Mouse (Mus musculus) C3H10T1/2 (cell line): ENCODE data around the gene Cpne7. TPM values are rescaled to one million over a fixed set of nuclear protein-coding genes. Genes with fewer than 3 reads are reported as not detected.

Source experiments
- polyA plus RNA-seq, 2 experiments: library from polyadenylated mRNA; unstranded; fragments of >200 nt; fragmentation: generic; extraction: Trizol; gene quantifications; one replicate each; pipeline ENCODE4 v1.2.1; 2012; ENCODE audit warnings: missing spikeins in 2 of 2

Cpne7 gene
- under 1 TPM in 1 of 2 experiments, not detected in 1; 0.01 TPM for polyA plus RNA-seq

GRCm38 (mm10) chr8:123117127-123117731 is at the start of gene Cpne7:
Gene Cpne7, plus strand, starts transcription at chr8:123117374.

GRCm38 (mm10) chr8:123101735-123102685 is 15.2 kb upstream of the Cpne7 start, which contains the start of gene Rpl13:
Gene Rpl13, plus strand, starts transcription at chr8:123102350.

GRCm38 (mm10) chr8:123157888-123158465 is 40.8 kb downstream of the Cpne7 start, which contains the start of gene Sult5a1:
Gene Sult5a1, minus strand, starts transcription at chr8:123158315.

Other genes with a start within 250 kb of the Cpne7 start
- gene Ankrd11, start 75.1 kb upstream of the Cpne7 start, polyA plus RNA-seq = 10 to 100 TPM in 1 of 2 experiments, 1 to 10 TPM in 1; 6.0 to 33.9 TPM
- gene Spg7, start 54.4 kb upstream of the Cpne7 start, polyA plus RNA-seq = 10 to 100 TPM; 28.8 to 58.1 TPM
- gene Rpl13, start 15.0 kb upstream of the Cpne7 start, polyA plus RNA-seq = 1,000 to 10,000 TPM; 3,327 to 4,550 TPM
- gene Sult5a1, start 40.9 kb downstream of the Cpne7 start, polyA plus RNA-seq = under 1 TPM; 0.06 to 0.35 TPM
- under 1 TPM; 0.11 to 0.68 TPM for gene Dpep1, start 68.9 kb downstream of the Cpne7 start, polyA plus RNA-seq
- gene Chmp1a, start 95.4 kb downstream of the Cpne7 start, polyA plus RNA-seq = 10 to 100 TPM; 76.4 to 98.0 TPM
- gene Spata33, start 95.5 kb downstream of the Cpne7 start, polyA plus RNA-seq = 1 to 10 TPM in 1 of 2 experiments, under 1 TPM in 1; 0.55 to 8.9 TPM
- gene Cdk10, start 107.5 kb downstream of the Cpne7 start, polyA plus RNA-seq = 10 to 100 TPM; 27.0 to 43.1 TPM
- 1 to 10 TPM; 1.1 to 4.4 TPM for gene Spata2l, start 118.9 kb downstream of the Cpne7 start, polyA plus RNA-seq
- gene Zfp276, start 136.8 kb downstream of the Cpne7 start, polyA plus RNA-seq = 10 to 100 TPM in 1 of 2 experiments, 1 to 10 TPM in 1; 2.3 to 15.3 TPM
- 10 to 100 TPM in 1 of 2 experiments, 1 to 10 TPM in 1; 4.7 to 17.9 TPM for gene Vps9d1, start 137.0 kb downstream of the Cpne7 start, polyA plus RNA-seq
- gene Fanca, start 201.2 kb downstream of the Cpne7 start, polyA plus RNA-seq = 10 to 100 TPM; 12.4 to 13.9 TPM
- gene Spire2, start 215.3 kb downstream of the Cpne7 start, polyA plus RNA-seq = 1 to 10 TPM; 3.2 to 7.7 TPM